In genomic region chr1:34839241-34839640, GRCm38 (mm10) we compare ENCODE assay signal across 14 mouse cellular contexts. TPM values are rescaled to one million over a fixed set of nuclear protein-coding genes. Genes with fewer than 3 reads are reported as not detected.
A peak's percentile ranks its signal among the peaks of the same experiment; 100 is the strongest.
DNase-seq lines count a peak whose midpoint lies in the region; ATAC-seq and TF ChIP-seq lines count a peak whose summit lies in the region.
"Had no signal": no experiment of that assay in that cellular context is flagged by ENCODE, and none has a peak within 500 bp of the region (broad histone marks: within the 10 kb centered on the region; RNA-seq: fewer than 3 reads in every experiment).

No protein-coding gene starts in this region.

- H3K79me2 ChIP-seq in CH12.LX (replicated peaks; ENCODE audit: control insufficient read depth, extremely low read depth, insufficient read depth, poor library complexity, severe bottlenecking) (peaks cover 76% of the 10 kb centered on the region), macrophage (ENCODE audit: inconsistent target) (peaks cover 82% of the 10 kb centered on the region)

- TF ChIP-seq CTCF in lung, embryonic 14.5 days (IDR thresholded peaks at IDR 0.05; ENCODE audit: low read depth) = no peak
- no peak for TF ChIP-seq CTCF in CH12.LX (conservative IDR thresholded peaks at IDR 0.05 in 1 of 2, IDR thresholded peaks at IDR 0.05 in 1 of 2; ENCODE audit: low read depth in 2 of 2, low read length in 2 of 2)

- no peak for TF ChIP-seq POLR2A in CH12.LX (IDR thresholded peaks at IDR 0.05; ENCODE audit: low read depth, low read length)

- peaks cover 38% of the 10 kb centered on the region for H3K4me1 ChIP-seq in heart, embryonic 11.5 days (ENCODE audit: control insufficient read depth, insufficient read depth, low read length)
- peaks cover 17% of the 10 kb centered on the region for H3K4me1 ChIP-seq in lung, embryonic 14.5 days (ENCODE audit: insufficient read depth)
- peaks cover 19 to 77% of the 10 kb centered on the region in 2 experiments for H3K4me1 ChIP-seq in CH12.LX (ENCODE audit: control insufficient read depth in 1 of 2, insufficient read depth in 2 of 2)

- 50% methylated on average over 12 of the region's 12 CpGs for WGBS in heart, embryonic 11.5 days (ENCODE audit: insufficient replicate concordance)
- WGBS in lung, embryonic 14.5 days = 45% methylated on average over 12 of the region's 12 CpGs
- WGBS in macrophage (ENCODE audit: missing documents) = 10% methylated on average over 12 of the region's 12 CpGs

- H3K27me3 ChIP-seq in heart, embryonic 11.5 days (ENCODE audit: control insufficient read depth, insufficient read depth, low read length) = no peaks in the 10 kb centered on the region
- H3K27me3 ChIP-seq in lung, embryonic 14.5 days (ENCODE audit: insufficient read depth, low read length) = no peaks in the 10 kb centered on the region
- no peaks in the 10 kb centered on the region for H3K27me3 ChIP-seq in CH12.LX (replicated peaks)
- H3K27me3 ChIP-seq: stomach, embryonic 15.5 days had no signal

- in situ Hi-C loops in CH12.LX (cut with MboI; ENCODE audit: low pct_ligation_motif_present, low pct_unique_long_range_greater_than_20kb, low sequenced_read_pairs) = no loop called here

- TF ChIP-seq EP300 in CH12.LX (IDR thresholded peaks at IDR 0.05; ENCODE audit: low read length) = peak; percentile 66

- H3K27ac ChIP-seq in heart, embryonic 11.5 days (ENCODE audit: low read depth, low read length) = no peak overlapping the region
- H3K27ac ChIP-seq in lung, embryonic 14.5 days (ENCODE audit: low read depth) = no peak overlapping the region
- peak overlapping the region; percentile 30 for H3K27ac ChIP-seq in CH12.LX (ENCODE audit: insufficient read depth, low read depth)
- H3K27ac ChIP-seq in macrophage = peak overlapping the region; percentile 70
- H3K27ac ChIP-seq: stomach, embryonic 15.5 days had no signal

- no peak for ATAC-seq in heart, embryonic 11.5 days (replicated peaks; ENCODE audit: insufficient number of reproducible peaks, low FRiP score, low TSS enrichment)
- no peak for ATAC-seq in lung, embryonic 14.5 days (ENCODE audit: insufficient read depth)
- ATAC-seq in cerebellum, adult (ENCODE audit: insufficient number of reproducible peaks, low FRiP score, low TSS enrichment) = no peak
- ATAC-seq in erythroblast, adult 5-6 weeks (replicated peaks; ENCODE audit: low FRiP score, poor library complexity, severe bottlenecking) = no peak

- peak overlapping the region; percentile 16; the same call in 1 of the 2 replicates for H3K4me2 ChIP-seq in heart, embryonic 11.5 days
- H3K4me2 ChIP-seq in lung, embryonic 14.5 days = peak overlapping the region; percentile 27; the same call in 1 of the 2 replicates
- H3K4me2 ChIP-seq in CH12.LX (ENCODE audit: insufficient read depth, low read depth, poor library complexity, severe bottlenecking) = peak overlapping the region; percentile 54

- peaks cover 8% of the 10 kb centered on the region for H3K36me3 ChIP-seq in heart, embryonic 11.5 days (ENCODE audit: control insufficient read depth, insufficient read depth, low read length)
- H3K36me3 ChIP-seq in lung, embryonic 14.5 days (ENCODE audit: insufficient read depth) = peaks cover 21% of the 10 kb centered on the region
- peaks cover 14 to 33% of the 10 kb centered on the region in 2 experiments for H3K36me3 ChIP-seq in CH12.LX (replicated peaks in 1 of 2; ENCODE audit: control insufficient read depth in 1 of 2, insufficient read depth in 1 of 2, low read length in 1 of 2)
- peaks cover 16% of the 10 kb centered on the region; the same call in 1 of the 2 replicates for H3K36me3 ChIP-seq in macrophage (ENCODE audit: inconsistent target)
- H3K36me3 ChIP-seq: stomach, embryonic 15.5 days had no signal

- no peak overlapping the region for H3K9ac ChIP-seq in heart, embryonic 11.5 days (ENCODE audit: low read depth, low read length)
- no peak overlapping the region for H3K9ac ChIP-seq in lung, embryonic 14.5 days
- H3K9ac ChIP-seq in CH12.LX (ENCODE audit: insufficient read depth, low read depth) = no peak overlapping the region
- H3K9ac ChIP-seq: stomach, embryonic 15.5 days had no signal

- dilution Hi-C loops in CH12.LX (cut with MboI; ENCODE audit: extremely low pct_ligation_motif_present, extremely low pct_unique_long_range_greater_than_20kb, low sequenced_read_pairs) = no loop called here

- TF ChIP-seq RAD21 in CH12.LX (IDR thresholded peaks at IDR 0.05; ENCODE audit: low read depth, low read length) = no peak

- DNase-seq in heart, postnatal 4 days = no peak
- no peak for DNase-seq in lung, embryonic 14.5 days
- DNase-seq in lung, postnatal 4 days = no peak
- peak; percentile 63 for DNase-seq in CH12.LX (ENCODE audit: extremely low read depth)
- DNase-seq: adrenal gland, postnatal 25 days; cerebellum, postnatal 25 days; kidney, postnatal 4 days; retina, postnatal 1 day had no signal

- H3K9me3 ChIP-seq in heart, embryonic 11.5 days (replicated peaks; ENCODE audit: control insufficient read depth, low read length) = no peaks in the 10 kb centered on the region
- no peaks in the 10 kb centered on the region for H3K9me3 ChIP-seq in lung, embryonic 14.5 days (ENCODE audit: low read depth, low read length)
- H3K9me3 ChIP-seq in CH12.LX (replicated peaks; ENCODE audit: low read length) = no peaks in the 10 kb centered on the region
- H3K9me3 ChIP-seq: stomach, embryonic 15.5 days had no signal

- no peak overlapping the region for H3K4me3 ChIP-seq in heart, embryonic 11.5 days (ENCODE audit: low read depth, low read length)
- no peak overlapping the region for H3K4me3 ChIP-seq in lung, embryonic 14.5 days (ENCODE audit: low read depth, low read length)
- peak overlapping the region in 1 of 3 experiments; percentile 5 for H3K4me3 ChIP-seq in CH12.LX (replicated peaks in 1 of 3; ENCODE audit: low read depth in 2 of 3, low read length in 2 of 3, poor library complexity in 1 of 3)
- no peak overlapping the region for H3K4me3 ChIP-seq in macrophage (ENCODE audit: inconsistent target)
- H3K4me3 ChIP-seq: erythroblast, embryonic 14.5 days; stomach, embryonic 15.5 days had no signal

TF ChIP-seq in CH12.LX, 34 proteins besides CTCF, POLR2A, EP300 and RAD21:
- peak; percentile 67 for TF ChIP-seq SIN3A (IDR thresholded peaks at IDR 0.05; ENCODE audit: low read length)
- TF ChIP-seq TBP (conservative IDR thresholded peaks at IDR 0.05; ENCODE audit: low read depth, low read length) = 0 out of 2 replicates have a peak, but pooled peaks have one; percentile 27
- no peak for TF ChIP-seq NELFE (IDR thresholded peaks at IDR 0.05; ENCODE audit: low read depth, low read length)
- no peak for TF ChIP-seq JUND (conservative IDR thresholded peaks at IDR 0.05; ENCODE audit: low read depth, low read length)
- TF ChIP-seq RCOR1 (conservative IDR thresholded peaks at IDR 0.05; ENCODE audit: low read depth, low read length) = no peak
- peak; percentile 46 for TF ChIP-seq BHLHE40 (IDR thresholded peaks at IDR 0.05; ENCODE audit: low read depth, low read length)
- TF ChIP-seq IRF4 (IDR thresholded peaks at IDR 0.05; ENCODE audit: low read depth, low read length) = peak; percentile 62
- TF ChIP-seq ZC3H11A (IDR thresholded peaks at IDR 0.05; ENCODE audit: low read depth, low read length) = no peak
- TF ChIP-seq ETS1 (conservative IDR thresholded peaks at IDR 0.05; ENCODE audit: low read depth, low read length) = peak; percentile 70

RNA-seq across cellular contexts. Expression of gene Fam168b, which starts 3.6 kb away (rescaled TPM):
- 33.0 and 53.4 TPM in 2 replicates for polyA plus RNA-seq in heart, embryonic 11.5 days (2014; fragmentation: Nextera tagmentation; extraction: Ambion mirVana)
- 10 to 100 TPM; 83.2 to 89.8 TPM for total RNA-seq in heart, postnatal 4 days (2021)
- polyA plus RNA-seq in lung, embryonic 14.5 days (2014; fragmentation: Nextera tagmentation; extraction: Ambion mirVana) = 76.9 and 86.0 TPM in 2 replicates
- total RNA-seq in CH12.LX (2012; rRNA removed) (50.5 and 51.3 TPM in 2 replicates), CH12.LX (2014; rRNA removed) (64.4 and 67.5 TPM in 2 replicates)
- polyA plus RNA-seq in CH12.LX (2012; ENCODE audit: insufficient read length, low read depth) (57.3 and 60.9 TPM in 2 replicates), macrophage (2018) (86.8 to 105 TPM (median 101 TPM) in 3 replicates)
- 100 to 1,000 TPM in 3 of 26 experiments, 10 to 100 TPM in 23; 32.3 to 116 (median 75.6) TPM for total RNA-seq in macrophage (2018; cell fraction: chromatin; rRNA removed)
- 100 to 1,000 TPM in 12 of 26 experiments, 10 to 100 TPM in 14; 60.4 to 134 (median 84.7) TPM for total RNA-seq in macrophage (2018; cell fraction: cytosol; rRNA removed)
- 100 to 1,000 TPM in 2 of 26 experiments, 10 to 100 TPM in 24; 51.3 to 115 (median 78.1) TPM for total RNA-seq in macrophage (2018; cell fraction: nucleus; rRNA removed)
- 6.3 and 13.6 TPM in 2 replicates for total RNA-seq in erythroblast, adult 5-6 weeks (2015; ENCODE audit: low replicate concordance)
- total RNA-seq in erythroblast, adult 5-6 weeks (2017; ENCODE audit: low replicate concordance) = 15.9 and 29.3 TPM in 2 replicates

RNA-seq across cellular contexts. Expression of gene Plekhb2, which starts 10.5 kb away (rescaled TPM):
- polyA plus RNA-seq in heart, embryonic 11.5 days (2014; fragmentation: Nextera tagmentation; extraction: Ambion mirVana) = 58.0 and 62.3 TPM in 2 replicates
- 10 to 100 TPM; 67.0 to 73.6 TPM for total RNA-seq in heart, postnatal 4 days (2021)
- 26.8 and 27.9 TPM in 2 replicates for polyA plus RNA-seq in lung, embryonic 14.5 days (2014; fragmentation: Nextera tagmentation; extraction: Ambion mirVana)
- total RNA-seq in CH12.LX (2012; rRNA removed) (15.4 and 21.0 TPM in 2 replicates), CH12.LX (2014; rRNA removed) (23.8 and 24.6 TPM in 2 replicates)
- polyA plus RNA-seq in CH12.LX (2012; ENCODE audit: insufficient read length, low read depth) (30.2 and 44.8 TPM in 2 replicates), macrophage (2018) (93.5 to 132 TPM (median 125 TPM) in 3 replicates)
- total RNA-seq in macrophage (2018; cell fraction: chromatin; rRNA removed) = 10 to 100 TPM; 30.8 to 82.0 (median 54.7) TPM
- total RNA-seq in macrophage (2018; cell fraction: cytosol; rRNA removed) = 100 to 1,000 TPM in 18 of 26 experiments, 10 to 100 TPM in 8; 89.8 to 155 (median 119) TPM
- total RNA-seq in macrophage (2018; cell fraction: nucleus; rRNA removed) = 100 to 1,000 TPM in 5 of 26 experiments, 10 to 100 TPM in 21; 63.3 to 114 (median 81.8) TPM
- 16.7 and 24.9 TPM in 2 replicates for total RNA-seq in erythroblast, adult 5-6 weeks (2015; ENCODE audit: low replicate concordance)
- total RNA-seq in erythroblast, adult 5-6 weeks (2017; ENCODE audit: low replicate concordance) = 5.4 and 5.5 TPM in 2 replicates

Comparison
In these comparisons a context has a peak if more than half of its experiments do, and no peak if none do; other contexts are left out.
1. H3K27ac ChIP-seq: peak in CH12.LX (single experiment) and macrophage (single experiment); none in heart, embryonic 11.5 days (single experiment) and lung, embryonic 14.5 days (single experiment).
2. Peak in every context shown above with its lines, with median percentiles within 50 percentile points of each other: H3K4me2 ChIP-seq.